Mouse (Mus musculus) forebrain, postnatal 0 days (tissue): Measurements from ENCODE around the gene Pde6d. TPM values are rescaled to one million over a fixed set of nuclear protein-coding genes. Genes with fewer than 3 reads are reported as not detected.
A peak's percentile ranks its signal among the peaks of the same experiment; 100 is the strongest.

Experiments
- ATAC-seq: fragments of 200-750 bp; cut with Nextera tagmentation; 2 replicates; pipeline ENCODE4 v1.8.0; 2017; ENCODE audit warnings: mild to moderate bottlenecking, moderate library complexity
- DNase-seq: peaks from one replicate; pipeline ENCODE4 v3.0.0-alpha.2; 2015
- H3K27ac ChIP-seq: fragments of 300-500 bp; sonication (generic); 2 replicates; pipeline ENCODE4 v1.5.1; 2014; ENCODE audit warnings: low read depth, mild to moderate bottlenecking, antibody characterized with exemption, low read length, moderate library complexity, mixed read lengths
- H3K27me3 ChIP-seq: fragments of 300-500 bp; sonication (generic); 2 replicates; pipeline ENCODE4 v1.6.1; 2014; ENCODE audit warnings: mild to moderate bottlenecking, low read length, mixed read lengths; ENCODE audit not compliant: insufficient read depth
- H3K36me3 ChIP-seq: fragments of 300-500 bp; sonication (generic); 2 replicates; pipeline ENCODE4 v1.6.1; 2014; ENCODE audit warnings: mild to moderate bottlenecking, moderate library complexity; ENCODE audit not compliant: insufficient read depth
- H3K4me1 ChIP-seq: fragments of 300-500 bp; sonication (generic); 2 replicates; pipeline ENCODE4 v1.6.1; 2014; ENCODE audit warnings: antibody characterized with exemption; ENCODE audit not compliant: insufficient read depth
- H3K4me2 ChIP-seq: fragments of 300-500 bp; sonication (generic); 2 replicates; pipeline ENCODE4 v1.6.1; 2014; ENCODE audit warnings: low read depth, mild to moderate bottlenecking, moderate library complexity
- H3K4me3 ChIP-seq: fragments of 300-500 bp; sonication (generic); 2 replicates; pipeline ENCODE4 v1.5.1; 2014; ENCODE audit warnings: low read depth, low read length, mixed read lengths
- H3K9ac ChIP-seq: fragments of 300-500 bp; sonication (generic); 2 replicates; pipeline ENCODE4 v1.6.1; 2014; ENCODE audit warnings: mild to moderate bottlenecking
- H3K9me3 ChIP-seq: fragments of 300-500 bp; sonication (generic); 2 replicates; pipeline ENCODE4 v1.6.1; 2016; ENCODE audit warnings: low read length
- CTCF ChIP-seq: sonication (generic); IDR thresholded peaks from 2 replicates; pipeline ENCODE4 v1.5.1; 2016; ENCODE audit warnings: antibody characterized with exemption, control low read depth, low read depth
- WGBS: fragments of 180-500 bp; shearing (Covaris S2); extraction: QIAGEN DNeasy Blood & Tissue Kit; methylation state at CpG from one replicate; pipeline ENCODE4 v1.1.7; 2014; 5-methylcytosine and 5-hydroxymethylcytosine counted together
- polyA plus RNA-seq: library from polyadenylated mRNA; unstranded; fragments of >200 nt; fragmentation: Nextera tagmentation; extraction: Ambion mirVana; gene quantifications from 2 replicates; pipeline ENCODE4 v1.2.1, GENCODE M21; 2015
- total RNA-seq: library from RNA; depleted of rRNA; stranded (reverse); fragments of >200 nt; gene quantifications from 2 replicates; pipeline ENCODE4 v1.2.3, GENCODE M21; 2014

The Pde6d gene
- total and polyA plus RNA-seq, 2 experiments from 2014 or later: 44.9 to 116 TPM

- Histone ChIP-seq H3K9ac (no peak overlapping the region), H3K4me3 (no peak overlapping the region), H3K27ac (no peak overlapping the region), H3K4me2 (no peak overlapping the region), H3K9me3 (no peaks in the 10 kb centered on the region), H3K27me3 (no peaks in the 10 kb centered on the region), H3K4me1 (no peaks in the 10 kb centered on the region), H3K36me3 (no peaks in the 10 kb centered on the region)
- ATAC-seq (peak; percentile 79), DNase-seq (peak; percentile 90)
- WGBS: 61% methylated on average over 10 of the region's 10 CpGs
- TF ChIP-seq CTCF: peak; percentile 89
Observed at GRCm38 (mm10) chr1:86618454-86619125, 36.2 kb upstream of the Pde6d start.

- Histone ChIP-seq H3K27ac (no peak overlapping the region), H3K4me2 (no peak overlapping the region), H3K4me3 (no peak overlapping the region), H3K27me3 (no peaks in the 10 kb centered on the region), H3K36me3 (peaks cover 7% of the 10 kb centered on the region), H3K4me1 (no peaks in the 10 kb centered on the region), H3K9ac (no peak overlapping the region), H3K9me3 (no peaks in the 10 kb centered on the region)
- peak; percentile 55 for TF ChIP-seq CTCF
- DNase-seq: peak; percentile 55
- ATAC-seq: peak; percentile 70
Observed at GRCm38 (mm10) chr1:86614269-86614668, 31.8 kb upstream of the Pde6d start.

DNA sequence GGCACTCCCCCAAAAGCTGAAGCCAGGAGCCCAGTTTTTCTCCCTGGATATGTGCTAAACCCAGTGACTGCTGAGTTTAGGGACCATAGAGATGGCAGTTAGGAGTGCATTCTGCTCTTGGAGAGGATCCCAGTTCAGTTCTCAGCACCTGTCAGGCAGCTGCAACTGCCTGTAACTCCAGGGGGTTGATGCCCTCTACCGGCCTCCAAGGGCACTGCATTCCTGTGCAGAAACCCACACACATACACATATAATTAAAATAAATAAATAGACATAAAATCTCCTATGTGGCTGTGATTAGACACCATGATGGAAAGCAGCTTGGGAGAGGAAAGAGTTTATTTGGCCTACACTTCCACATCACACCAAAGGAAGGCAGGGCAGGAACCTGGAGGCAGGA is 29.7 kb upstream of the Pde6d start:
- no peak for ATAC-seq
- TF ChIP-seq CTCF: no peak; the same call in 1 of the 2 replicates
- WGBS: 68% methylated on average over 1 of the region's 1 CpGs

DNA sequence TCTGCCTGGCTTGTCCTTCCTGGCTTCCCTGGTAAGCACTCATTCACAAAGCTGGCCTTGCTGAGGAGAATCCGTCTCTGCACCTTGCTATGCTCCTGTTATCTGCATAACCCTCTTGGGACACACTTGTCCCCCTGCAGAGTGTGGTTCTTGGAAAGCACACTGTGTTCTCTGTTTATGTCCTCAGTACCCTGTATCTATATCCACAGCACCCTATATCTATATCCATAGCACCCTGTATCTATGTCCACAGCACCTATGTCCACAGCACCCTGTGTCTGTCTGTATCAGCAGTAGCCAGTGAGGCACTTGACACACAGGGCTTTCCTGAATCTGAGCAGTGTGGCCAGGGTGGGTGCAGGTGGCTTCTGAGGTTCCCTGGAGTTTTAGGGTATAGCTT is 28.5 kb upstream of the Pde6d start:
- no peak for TF ChIP-seq CTCF
- H3K9me3 ChIP-seq: no peaks in the 10 kb centered on the region
- H3K4me2 ChIP-seq: no peak overlapping the region
- 83% methylated on average over 1 of the region's 1 CpGs for WGBS
- H3K27me3 ChIP-seq: no peaks in the 10 kb centered on the region
- no peak overlapping the region for H3K4me3 ChIP-seq
- H3K4me1 ChIP-seq: no peaks in the 10 kb centered on the region
- no peak overlapping the region for H3K27ac ChIP-seq
- no peak for DNase-seq
- peaks cover 24% of the 10 kb centered on the region for H3K36me3 ChIP-seq
- H3K9ac ChIP-seq: no peak overlapping the region
- ATAC-seq: no peak

More for the DNA sequence above, 29.7 kb upstream of the Pde6d start:
- no peaks in the 10 kb centered on the region for H3K4me1 ChIP-seq
- no peak overlapping the region for H3K9ac ChIP-seq
- H3K4me3 ChIP-seq: no peak overlapping the region
- H3K36me3 ChIP-seq: peaks cover 22% of the 10 kb centered on the region
- H3K9me3 ChIP-seq: no peaks in the 10 kb centered on the region
- H3K4me2 ChIP-seq: no peak overlapping the region
- no peak overlapping the region for H3K27ac ChIP-seq
- H3K27me3 ChIP-seq: no peaks in the 10 kb centered on the region
- no peak for DNase-seq

DNA sequence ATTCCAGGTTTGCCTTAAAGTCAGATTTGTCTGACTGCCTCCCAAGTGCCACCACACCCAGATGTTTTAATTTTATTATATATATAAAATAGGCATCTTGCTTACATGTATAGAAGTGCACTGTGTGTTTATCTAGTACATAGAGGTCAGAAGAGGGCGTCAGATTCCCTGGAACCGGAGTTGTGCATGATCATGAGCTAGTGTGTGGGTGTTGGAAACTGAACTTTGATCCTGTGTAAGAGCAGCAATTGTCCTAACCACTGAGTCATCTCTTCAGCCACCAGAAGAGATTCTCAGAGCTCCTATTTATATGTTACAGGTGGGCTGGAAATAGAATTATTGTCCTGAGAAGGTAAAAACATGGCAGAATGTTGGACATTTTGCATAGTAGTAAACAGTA is 17.7 kb upstream of the Pde6d start:
- no peak for TF ChIP-seq CTCF
- H3K36me3 ChIP-seq: peaks cover 61% of the 10 kb centered on the region
- DNase-seq: no peak

DNA sequence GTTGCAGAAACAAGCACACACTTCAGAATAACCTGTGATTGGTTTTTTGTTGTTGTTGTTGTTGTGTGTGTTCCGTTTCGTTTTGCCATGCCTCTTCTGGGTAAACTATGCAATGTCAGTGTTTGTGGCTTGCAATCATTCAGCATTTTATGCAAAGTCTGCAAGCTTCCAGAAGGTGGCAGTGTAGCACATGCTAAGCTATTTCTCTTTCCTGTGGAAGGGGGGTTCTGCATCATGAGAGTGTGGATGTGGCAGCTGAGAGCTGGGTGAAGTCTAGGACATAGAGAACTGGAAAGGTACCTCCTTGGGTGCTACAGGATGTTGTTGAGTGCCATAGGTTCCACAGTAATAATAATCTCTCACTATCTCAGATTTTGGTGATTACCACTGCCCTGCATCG is 16.1 kb upstream of the Pde6d start:
- Histone ChIP-seq H3K27me3 (no peaks in the 10 kb centered on the region), H3K36me3 (peaks cover 54% of the 10 kb centered on the region), H3K4me1 (no peaks in the 10 kb centered on the region), H3K9ac (no peak overlapping the region), H3K4me2 (no peak overlapping the region), H3K4me3 (no peak overlapping the region), H3K9me3 (no peaks in the 10 kb centered on the region), H3K27ac (no peak overlapping the region)
- DNase-seq (peak; percentile 73), ATAC-seq (peak; percentile 73)
- TF ChIP-seq CTCF: peak; percentile 82
- 60% methylated on average over 3 of the region's 3 CpGs for WGBS

More for the DNA sequence above, 17.7 kb upstream of the Pde6d start:
- no peak for ATAC-seq
- H3K4me1 ChIP-seq: no peaks in the 10 kb centered on the region
- H3K27ac ChIP-seq: no peak overlapping the region
- no peaks in the 10 kb centered on the region for H3K27me3 ChIP-seq
- no peak overlapping the region for H3K9ac ChIP-seq
- 89% methylated on average over 2 of the region's 2 CpGs for WGBS
- H3K9me3 ChIP-seq: no peaks in the 10 kb centered on the region
- no peak overlapping the region for H3K4me2 ChIP-seq
- no peak overlapping the region for H3K4me3 ChIP-seq

DNA sequence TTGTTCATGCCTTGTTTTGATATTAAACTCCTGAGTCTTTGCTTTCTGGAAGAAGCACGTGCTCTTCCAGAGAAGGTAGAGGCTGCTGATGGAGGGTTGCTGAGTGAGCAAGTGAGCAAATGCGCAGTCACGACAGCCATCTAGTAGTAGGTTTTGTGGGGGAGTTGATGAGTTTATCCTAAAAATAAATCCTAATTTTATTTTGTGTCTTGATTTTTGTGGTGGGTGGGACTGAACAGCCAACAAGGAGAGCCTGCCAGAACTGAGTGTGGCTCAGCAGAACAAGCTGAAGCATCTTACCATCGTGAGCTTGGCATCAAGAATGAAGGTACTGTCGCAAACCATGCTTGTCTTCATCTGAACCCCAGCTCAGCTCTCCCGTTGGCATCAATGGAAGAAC is 14.1 kb upstream of the Pde6d start:
- H3K9me3 ChIP-seq: no peaks in the 10 kb centered on the region
- peaks cover 57% of the 10 kb centered on the region for H3K36me3 ChIP-seq

More for the DNA sequence above, 14.1 kb upstream of the Pde6d start:
- 91% methylated on average over 6 of the region's 6 CpGs for WGBS
- H3K27ac ChIP-seq: no peak overlapping the region
- H3K4me3 ChIP-seq: no peak overlapping the region
- no peaks in the 10 kb centered on the region for H3K4me1 ChIP-seq
- H3K4me2 ChIP-seq: no peak overlapping the region
- ATAC-seq (no peak), DNase-seq (no peak)
- no peaks in the 10 kb centered on the region for H3K27me3 ChIP-seq
- H3K9ac ChIP-seq: no peak overlapping the region
- no peak for TF ChIP-seq CTCF
